Mouse (Mus musculus): Measurements from ENCODE around the gene Kcnn4. TPM values are rescaled to one million over a fixed set of nuclear protein-coding genes. Genes with fewer than 3 reads are reported as not detected.
A peak's percentile ranks its signal among the peaks of the same experiment; 100 is the strongest.

The Kcnn4 gene
- total RNA-seq, 1 experiment: 3.2 TPM

GRCm38 (mm10) chr7:24394054-24394453, 24.0 kb downstream of the Kcnn4 start:
- in situ Hi-C loops (cut with MboI; ENCODE audit: low sequenced_read_pairs in 2 of 2, unreplicated experiment in 2 of 2): no loop called here
- no peaks in the 10 kb centered on the region for H3K9me3 ChIP-seq (ENCODE audit: control insufficient read depth, insufficient read depth, low read depth, low read length)
- no peak for DNase-seq (ENCODE audit: low read depth, low spot score)
- H3K4me3 ChIP-seq (ENCODE audit: insufficient read depth in 1 of 2, low read depth in 1 of 2, low read length in 2 of 2, poor library complexity in 1 of 2, severe bottlenecking in 1 of 2): no peak overlapping the region
- TF ChIP-seq CHD2 (IDR thresholded peaks at IDR 0.05; ENCODE audit: low read depth, low read length) (no peak), ZC3H11A (IDR thresholded peaks at IDR 0.05; ENCODE audit: borderline replicate concordance, low read depth, low read length) (no peak), MAFK (IDR thresholded peaks at IDR 0.05; ENCODE audit: insufficient read depth, low read depth, low read length) (no peak), ZNF384 (IDR thresholded peaks at IDR 0.05; ENCODE audit: low read depth, low read length) (no peak)
- peaks cover 0 to 2% of the 10 kb centered on the region in 2 experiments; a peak in 1 of 4 replicates for H3K4me1 ChIP-seq (ENCODE audit: control insufficient read depth in 2 of 2, insufficient read depth in 2 of 2, low read length in 2 of 2, poor library complexity in 1 of 2)
- no peaks in the 10 kb centered on the region for H3K36me3 ChIP-seq (ENCODE audit: control insufficient read depth, insufficient read depth, low read length, poor library complexity, severe bottlenecking)
- H3K27ac ChIP-seq (ENCODE audit: insufficient read depth, low read depth, low read length, poor library complexity, severe bottlenecking): no peak overlapping the region
- H3K9ac ChIP-seq (ENCODE audit: insufficient read depth, low read depth, low read length, poor library complexity, severe bottlenecking): no peak overlapping the region

DNA sequence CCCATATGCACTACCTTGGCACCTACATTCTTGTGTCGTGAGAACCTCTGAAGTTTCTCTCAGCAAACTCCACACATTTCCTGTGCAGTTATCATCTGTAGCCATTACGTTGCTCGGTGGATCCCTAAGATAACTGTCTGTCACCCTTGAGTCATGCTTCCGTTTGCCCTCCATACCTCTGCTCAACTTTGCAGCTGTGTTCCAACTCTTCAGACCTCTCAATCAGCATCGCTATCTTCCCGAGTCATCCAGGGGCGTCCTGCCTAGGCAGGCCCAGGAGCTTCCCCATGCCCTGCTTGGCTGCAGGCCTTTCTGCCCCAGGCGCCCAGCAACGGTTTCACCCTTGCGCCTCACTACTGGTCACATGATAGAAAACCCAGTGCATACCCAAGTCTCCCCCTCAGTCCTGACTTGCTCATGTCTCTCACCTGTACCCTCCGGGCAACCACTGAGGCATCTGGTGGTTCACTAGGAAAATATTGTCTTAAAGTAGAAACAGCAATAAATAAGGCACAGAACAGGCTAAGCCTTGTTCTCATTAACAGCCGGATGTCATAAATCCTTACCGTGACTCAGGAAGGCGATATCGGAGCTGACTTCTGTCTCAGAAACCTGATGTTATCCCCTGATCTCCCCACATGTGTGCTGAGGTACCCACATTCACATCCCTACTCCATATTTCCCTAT, 24.6 kb downstream of the Kcnn4 start:
- Histone ChIP-seq H3K36me3 (ENCODE audit: control insufficient read depth, insufficient read depth, low read length, poor library complexity, severe bottlenecking) (no peaks in the 10 kb centered on the region), H3K9ac (ENCODE audit: insufficient read depth, low read depth, low read length, poor library complexity, severe bottlenecking) (no peak overlapping the region; the same call in 1 of the 2 replicates), H3K27ac (ENCODE audit: insufficient read depth, low read depth, low read length, poor library complexity, severe bottlenecking) (no peak overlapping the region), H3K4me1 (ENCODE audit: control insufficient read depth in 2 of 2, insufficient read depth in 2 of 2, low read length in 2 of 2, poor library complexity in 1 of 2) (peaks cover 0 to 2% of the 10 kb centered on the region in 2 experiments; a peak in 1 of 4 replicates), H3K9me3 (ENCODE audit: control insufficient read depth, insufficient read depth, low read depth, low read length) (no peaks in the 10 kb centered on the region), H3K4me3 (ENCODE audit: insufficient read depth in 1 of 2, low read depth in 1 of 2, low read length in 2 of 2, poor library complexity in 1 of 2, severe bottlenecking in 1 of 2) (no peak overlapping the region)
- in situ Hi-C loops (cut with MboI; ENCODE audit: low sequenced_read_pairs in 2 of 2, unreplicated experiment in 2 of 2): no loop called here
- TF ChIP-seq MAFK (IDR thresholded peaks at IDR 0.05; ENCODE audit: insufficient read depth, low read depth, low read length): no peak
- TF ChIP-seq CHD2 (IDR thresholded peaks at IDR 0.05; ENCODE audit: low read depth, low read length): no peak
- no peak for TF ChIP-seq ZC3H11A (IDR thresholded peaks at IDR 0.05; ENCODE audit: borderline replicate concordance, low read depth, low read length)
- no peak for TF ChIP-seq HCFC1 (IDR thresholded peaks at IDR 0.05; ENCODE audit: borderline replicate concordance, insufficient read depth, low read length)
- no peak for TF ChIP-seq ZNF384 (IDR thresholded peaks at IDR 0.05; ENCODE audit: low read depth, low read length)
- DNase-seq (ENCODE audit: low read depth, low spot score): no peak

GRCm38 (mm10) chr7:24396832-24397231, 26.8 kb downstream of the Kcnn4 start:
- H3K27ac ChIP-seq (ENCODE audit: insufficient read depth, low read depth, low read length, poor library complexity, severe bottlenecking): no peak overlapping the region
- no peak for DNase-seq (ENCODE audit: low read depth, low spot score)
- no peak overlapping the region for H3K4me3 ChIP-seq (ENCODE audit: insufficient read depth in 1 of 2, low read depth in 1 of 2, low read length in 2 of 2, poor library complexity in 1 of 2, severe bottlenecking in 1 of 2)
- no peak overlapping the region for H3K9ac ChIP-seq (ENCODE audit: insufficient read depth, low read depth, low read length, poor library complexity, severe bottlenecking)
- in situ Hi-C loops (cut with MboI; ENCODE audit: low sequenced_read_pairs in 2 of 2, unreplicated experiment in 2 of 2): no loop called here
- no peaks in the 10 kb centered on the region for H3K36me3 ChIP-seq (ENCODE audit: control insufficient read depth, insufficient read depth, low read length, poor library complexity, severe bottlenecking)
- H3K4me1 ChIP-seq (ENCODE audit: control insufficient read depth in 2 of 2, insufficient read depth in 2 of 2, low read length in 2 of 2, poor library complexity in 1 of 2): no peaks in the 10 kb centered on the region
- TF ChIP-seq MAFK (IDR thresholded peaks at IDR 0.05; ENCODE audit: insufficient read depth, low read depth, low read length) (no peak), HCFC1 (IDR thresholded peaks at IDR 0.05; ENCODE audit: borderline replicate concordance, insufficient read depth, low read length) (no peak), ZNF384 (IDR thresholded peaks at IDR 0.05; ENCODE audit: low read depth, low read length) (no peak), ZC3H11A (IDR thresholded peaks at IDR 0.05; ENCODE audit: borderline replicate concordance, low read depth, low read length) (no peak)
- no peaks in the 10 kb centered on the region for H3K9me3 ChIP-seq (ENCODE audit: control insufficient read depth, insufficient read depth, low read depth, low read length)

DNA sequence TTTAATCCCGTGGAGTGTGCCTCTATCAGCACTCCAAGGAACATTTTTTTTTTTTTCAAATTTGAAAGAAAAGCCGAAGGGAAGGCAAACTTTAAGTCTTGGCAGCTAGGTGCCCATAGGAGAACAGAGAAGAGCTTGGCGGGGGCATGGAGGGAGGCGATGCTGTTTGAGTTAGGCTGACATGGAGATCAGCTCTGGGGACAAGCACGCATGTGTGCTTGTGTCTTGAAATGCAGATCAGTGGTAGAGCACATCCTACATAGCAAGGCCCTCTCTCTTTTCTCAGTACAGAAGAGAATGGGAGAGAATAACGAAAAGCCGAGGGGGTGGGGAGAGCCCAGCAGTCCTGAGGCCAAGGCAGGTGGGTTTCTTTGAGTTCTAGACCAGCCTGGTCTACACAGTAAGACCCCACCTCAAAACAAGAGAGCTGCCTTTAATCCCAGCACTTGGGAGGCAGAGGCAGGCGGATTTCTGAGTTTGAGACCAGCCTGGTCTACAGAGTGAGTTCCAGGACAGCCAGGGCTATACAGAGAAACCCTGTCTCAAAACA, 28.4 kb downstream of the Kcnn4 start:
- in situ Hi-C loops (cut with MboI; ENCODE audit: low sequenced_read_pairs in 2 of 2, unreplicated experiment in 2 of 2): no loop called here
- peak overlapping the region in 1 of 2 experiments; percentile 61; a peak in 2 of 4 replicates for H3K4me3 ChIP-seq (ENCODE audit: insufficient read depth in 1 of 2, low read depth in 1 of 2, low read length in 2 of 2, poor library complexity in 1 of 2, severe bottlenecking in 1 of 2)
- H3K36me3 ChIP-seq (ENCODE audit: control insufficient read depth, insufficient read depth, low read length, poor library complexity, severe bottlenecking): no peaks in the 10 kb centered on the region
- no peaks in the 10 kb centered on the region for H3K4me1 ChIP-seq (ENCODE audit: control insufficient read depth in 2 of 2, insufficient read depth in 2 of 2, low read length in 2 of 2, poor library complexity in 1 of 2)
- peak overlapping the region; percentile 59; the same call in 1 of the 2 replicates for H3K9ac ChIP-seq (ENCODE audit: insufficient read depth, low read depth, low read length, poor library complexity, severe bottlenecking)
- no peak for DNase-seq (ENCODE audit: low read depth, low spot score)
- TF ChIP-seq CHD2 (IDR thresholded peaks at IDR 0.05; ENCODE audit: low read depth, low read length): no peak
- TF ChIP-seq HCFC1 (IDR thresholded peaks at IDR 0.05; ENCODE audit: borderline replicate concordance, insufficient read depth, low read length): no peak
- no peak for TF ChIP-seq MAFK (IDR thresholded peaks at IDR 0.05; ENCODE audit: insufficient read depth, low read depth, low read length)
- no peaks in the 10 kb centered on the region for H3K9me3 ChIP-seq (ENCODE audit: control insufficient read depth, insufficient read depth, low read depth, low read length)
- no peak overlapping the region for H3K27ac ChIP-seq (ENCODE audit: insufficient read depth, low read depth, low read length, poor library complexity, severe bottlenecking)

All from ES-E14 (cell line).